11 mouse cellular contexts compared by ENCODE assay signal in the genomic region with DNA sequence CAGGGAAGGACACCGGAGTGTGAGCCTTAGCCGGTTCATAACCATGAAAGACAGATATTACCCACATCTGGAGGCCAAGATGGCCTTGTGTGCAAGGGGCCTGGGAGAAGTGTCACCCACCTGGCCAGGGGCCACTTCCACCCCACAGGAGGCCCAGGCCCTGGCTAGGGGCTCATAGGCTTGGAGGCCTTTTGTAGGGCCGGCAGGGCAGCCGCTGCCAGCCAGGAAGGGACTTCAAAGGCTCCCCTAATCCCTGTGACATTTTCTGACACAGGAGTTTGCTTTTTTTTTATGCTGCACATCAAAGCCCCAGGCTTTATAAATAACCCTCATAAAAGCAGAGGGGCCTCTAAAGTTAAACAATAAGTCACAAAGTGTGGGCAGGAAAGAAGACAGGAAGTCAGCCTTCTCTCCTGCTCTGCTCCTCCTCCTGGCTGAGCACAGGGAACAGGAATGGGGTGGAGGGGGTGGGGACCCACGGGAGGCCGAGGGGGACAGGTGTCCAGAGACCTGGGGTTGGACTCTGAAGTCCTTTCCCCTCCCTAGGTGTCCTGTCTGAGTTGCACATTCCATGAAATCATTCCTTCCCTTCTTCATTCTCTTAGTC. TPM values are rescaled to one million over a fixed set of nuclear protein-coding genes. Genes with fewer than 3 reads are reported as not detected.
DNase-seq lines count a peak whose midpoint lies in the region; ATAC-seq lines count a peak whose summit lies in the region.
"Had no signal": no experiment of that assay in that cellular context is flagged by ENCODE, and none has a peak within 500 bp of the region (broad histone marks: within the 10 kb centered on the region; RNA-seq: fewer than 3 reads in every experiment).

No protein-coding gene starts in this region.

- H3K27me3 ChIP-seq in limb, embryonic 12.5 days: 0 out of 2 replicates have a peak, but pooled peaks cover 8% of the 10 kb centered on the region
- no peaks in the 10 kb centered on the region for H3K27me3 ChIP-seq in stomach, embryonic 14.5 days (ENCODE audit: control insufficient read depth, insufficient read depth, low read length)
- H3K27me3 ChIP-seq: heart, embryonic 12.5 days had no signal

- no peak for ATAC-seq in limb, embryonic 12.5 days (ENCODE audit: insufficient number of reproducible peaks, insufficient read depth, low FRiP score, low TSS enrichment, low read depth)
- no peak for ATAC-seq in stomach, embryonic 14.5 days (ENCODE audit: insufficient number of reproducible peaks, insufficient read depth, low FRiP score, low read depth)

- H3K9ac ChIP-seq in limb, embryonic 12.5 days (replicated peaks): no peak overlapping the region; the same call in 1 of the 2 replicates
- H3K9ac ChIP-seq in stomach, embryonic 14.5 days (replicated peaks; ENCODE audit: low read depth, low read length): no peak overlapping the region
- H3K9ac ChIP-seq: heart, embryonic 12.5 days had no signal

- peak overlapping the region; percentile 75 for H3K27ac ChIP-seq in limb, embryonic 12.5 days
- 0 out of 2 replicates have a peak overlapping the region, but pooled peaks have one; percentile 41 for H3K27ac ChIP-seq in stomach, embryonic 14.5 days (ENCODE audit: low read length)

- WGBS in limb, embryonic 12.5 days: 2% methylated on average over 6 of the region's 6 CpGs
- 11% methylated on average over 6 of the region's 6 CpGs for whole genome bisulfite sequencing in stomach, embryonic 14.5 days

- no peaks in the 10 kb centered on the region for H3K36me3 ChIP-seq in limb, embryonic 12.5 days
- H3K36me3 ChIP-seq in stomach, embryonic 14.5 days (ENCODE audit: control insufficient read depth, insufficient read depth, low read length): no peaks in the 10 kb centered on the region
- H3K36me3 ChIP-seq: heart, embryonic 12.5 days had no signal

- peak; percentile 76 for DNase-seq in adrenal gland, postnatal 10 days
- DNase-seq in adrenal gland, postnatal 4 days (ENCODE audit: low spot score in 2 of 2): no peak
- peak; percentile 23 for DNase-seq in kidney, postnatal 10 days
- no peak for DNase-seq in kidney, postnatal 25 days
- DNase-seq in spleen, postnatal 14 days (ENCODE audit: low spot score in 2 of 2): no peak
- no peak for DNase-seq in ovary, postnatal 36 days (ENCODE audit: low spot score)
- DNase-seq: cerebellum, postnatal 10 days; lung, postnatal 36 days had no signal

- H3K9me3 ChIP-seq in limb, embryonic 12.5 days: peaks cover 11% of the 10 kb centered on the region
- H3K9me3 ChIP-seq in stomach, embryonic 14.5 days (ENCODE audit: control insufficient read depth, low read depth, low read length): 0 out of 2 replicates have a peak, but pooled peaks cover 3% of the 10 kb centered on the region

- H3K4me2 ChIP-seq in limb, embryonic 12.5 days: no peak overlapping the region
- 0 out of 2 replicates have a peak overlapping the region, but pooled peaks have one; percentile 6 for H3K4me2 ChIP-seq in stomach, embryonic 14.5 days (replicated peaks; ENCODE audit: low read depth, low read length)
- H3K4me2 ChIP-seq: heart, embryonic 12.5 days had no signal

- no peak overlapping the region for H3K4me3 ChIP-seq in limb, embryonic 12.5 days (replicated peaks)
- no peak overlapping the region for H3K4me3 ChIP-seq in stomach, embryonic 14.5 days (ENCODE audit: low read depth, low read length)
- H3K4me3 ChIP-seq: heart, embryonic 12.5 days had no signal

- peaks cover 32% of the 10 kb centered on the region for H3K4me1 ChIP-seq in limb, embryonic 12.5 days (replicated peaks)
- peaks cover 10% of the 10 kb centered on the region for H3K4me1 ChIP-seq in stomach, embryonic 14.5 days (ENCODE audit: control insufficient read depth, insufficient read depth, low read length)

RNA-seq across cellular contexts. Expression of gene Fam222a, which starts 16.8 kb away (rescaled TPM):
- 10 to 100 TPM; 29.5 to 56.8 TPM for total RNA-seq in adrenal gland, postnatal 10 days (2021)
- 10 to 100 TPM; 33.7 to 33.9 TPM for total RNA-seq in adrenal gland, postnatal 4 days (2021)
- polyA plus RNA-seq in limb, embryonic 12.5 days (2016; fragmentation: Nextera tagmentation; extraction: Ambion mirVana): 1.7 and 2.1 TPM in 2 replicates
- polyA plus RNA-seq in stomach, embryonic 14.5 days (2014; fragmentation: Nextera tagmentation; extraction: Ambion mirVana): 2.8 and 2.9 TPM in 2 replicates

Comparison
In these comparisons a context has a peak if more than half of its experiments do, and no peak if none do; other contexts are left out.
1. DNase-seq: peak in adrenal gland, postnatal 10 days (single experiment) and kidney, postnatal 10 days (single experiment); none in adrenal gland, postnatal 4 days (0 of 2), kidney, postnatal 25 days (0 of 2), spleen, postnatal 14 days (0 of 2) and ovary, postnatal 36 days (single experiment).